Mouse (Mus musculus) limb, embryonic 13.5 days (tissue): ENCODE results near the gene Celf6. TPM values are rescaled to one million over a fixed set of nuclear protein-coding genes. Genes with fewer than 3 reads are reported as not detected.

ENCODE experiments used
- ATAC-seq: fragments of 200-750 bp; cut with Nextera tagmentation; 2 replicates; pipeline ENCODE4 v1.8.0; 2017; ENCODE audit warnings: low read depth, moderate number of reproducible peaks, moderate TSS enrichment; ENCODE audit not compliant: low FRiP score
- H3K27ac ChIP-seq: fragments of 300-500 bp; sonication (generic); 2 replicates; pipeline ENCODE4 v1.5.1; 2015; ENCODE audit warnings: inconsistent platforms, mild to moderate bottlenecking, moderate library complexity
- H3K27me3 ChIP-seq: fragments of 300-500 bp; sonication (generic); 2 replicates; pipeline ENCODE4 v1.6.1; 2015; ENCODE audit warnings: mild to moderate bottlenecking, inconsistent platforms
- H3K36me3 ChIP-seq: fragments of 300-500 bp; sonication (generic); 2 replicates; pipeline ENCODE4 v1.6.1; 2015; ENCODE audit warnings: inconsistent platforms, mild to moderate bottlenecking, moderate library complexity
- H3K4me1 ChIP-seq: fragments of 300-500 bp; sonication (generic); 2 replicates; pipeline ENCODE4 v1.6.1; 2015; ENCODE audit warnings: inconsistent platforms
- H3K4me2 ChIP-seq: fragments of 300-500 bp; sonication (generic); replicated peaks from 2 replicates; pipeline ENCODE4 v1.6.1; 2015; ENCODE audit warnings: inconsistent platforms, mild to moderate bottlenecking, moderate library complexity
- H3K4me3 ChIP-seq: fragments of 300-500 bp; sonication (generic); 2 replicates; pipeline ENCODE4 v1.5.1; 2015; ENCODE audit warnings: moderate library complexity, mild to moderate bottlenecking, inconsistent platforms
- H3K9ac ChIP-seq: fragments of 300-500 bp; sonication (generic); 2 replicates; pipeline ENCODE4 v1.6.1; 2015; ENCODE audit warnings: mild to moderate bottlenecking, inconsistent platforms
- H3K9me3 ChIP-seq: fragments of 300-500 bp; sonication (generic); 2 replicates; pipeline ENCODE4 v1.6.1; 2016; ENCODE audit warnings: inconsistent platforms
- WGBS: fragments of 180-500 bp; shearing (Covaris S2); methylation state at CpG from one replicate; pipeline ENCODE4 v1.1.7; 2015; 5-methylcytosine and 5-hydroxymethylcytosine counted together
- polyA plus RNA-seq: library from polyadenylated mRNA; unstranded; fragments of >200 nt; fragmentation: Nextera tagmentation; extraction: Ambion mirVana; gene quantifications from 2 replicates; pipeline ENCODE4 v1.2.1, GENCODE M21; 2015

The Celf6 gene
- polyA plus RNA-seq = 0.08 and 0.36 TPM in 2 replicates

DNA sequence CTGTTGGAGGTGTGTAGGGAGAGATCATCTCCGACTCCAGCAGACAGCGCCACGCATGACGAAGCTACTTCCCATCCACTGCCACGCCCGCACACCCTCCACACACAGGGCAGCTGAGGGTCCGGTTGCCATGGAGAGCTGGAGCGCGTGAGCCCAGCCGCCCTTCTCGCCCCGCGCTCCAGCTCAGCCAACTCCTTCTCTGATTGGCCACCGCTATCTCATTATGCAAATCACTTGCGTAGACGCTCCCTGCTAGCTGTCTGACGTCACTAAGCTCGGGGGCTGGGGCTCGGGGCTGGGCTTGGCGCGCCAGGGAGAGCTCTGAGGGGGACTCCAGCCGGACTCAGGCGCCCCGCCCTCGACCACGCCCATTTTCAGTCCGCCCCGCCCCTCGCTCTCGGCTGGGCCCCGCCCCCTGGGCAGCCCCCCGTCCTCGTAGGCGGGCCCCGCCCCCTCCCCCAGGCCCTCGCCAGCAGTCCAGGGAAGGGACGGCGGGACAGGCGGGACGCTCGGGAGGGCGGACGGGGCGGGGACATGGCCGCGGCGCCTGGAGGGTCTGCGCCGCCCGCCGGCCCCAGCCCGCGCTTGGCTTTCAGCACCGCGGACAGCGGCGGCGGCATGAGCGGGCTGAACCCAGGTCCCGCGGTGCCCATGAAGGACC, at the start of gene Celf6:
Gene Celf6 (plus strand): TSS at position 74 of the 661 bp plus-strand sequence.
- peaks cover 48% of the 10 kb centered on the region for H3K27me3 ChIP-seq
- H3K4me3 ChIP-seq = peak within 1 kb of the TSS; percentile 47
- H3K36me3 ChIP-seq = no peaks in the 10 kb centered on the region
- H3K4me1 ChIP-seq = peaks cover 11% of the 10 kb centered on the region
- H3K4me2 ChIP-seq = peak within 1 kb of the TSS; percentile 69
- H3K27ac ChIP-seq = no peak within 1 kb of the TSS
- no peaks in the 10 kb centered on the region for H3K9me3 ChIP-seq
- peak; percentile 97 for ATAC-seq
- H3K9ac ChIP-seq = no peak within 1 kb of the TSS
- under 1% methylated on average over 60 of the region's 61 CpGs for WGBS

DNA sequence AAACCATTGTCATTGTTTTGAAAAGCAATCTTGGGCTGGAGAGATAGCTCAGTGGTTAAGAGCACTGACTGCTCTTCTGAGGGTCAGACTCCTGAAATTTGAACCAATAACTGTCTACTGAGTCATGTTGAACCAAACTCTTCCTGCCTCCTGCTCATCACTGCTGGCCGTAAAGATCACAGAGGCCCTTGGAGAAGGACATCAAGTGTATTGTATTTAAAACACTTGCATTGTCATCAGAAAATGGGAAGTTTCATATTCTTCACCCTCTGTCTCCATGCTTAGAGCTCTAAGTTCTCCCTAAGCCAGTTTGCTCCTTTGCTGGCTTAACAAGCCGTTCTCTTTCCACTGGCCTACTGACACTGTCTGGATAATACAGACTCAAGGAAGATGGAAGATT, 49.4 kb upstream of the Celf6 start:
- H3K36me3 ChIP-seq = no peaks in the 10 kb centered on the region
- 88% methylated on average over 2 of the region's 2 CpGs for WGBS
- no peak overlapping the region for H3K9ac ChIP-seq
- H3K4me3 ChIP-seq = no peak overlapping the region
- no peak overlapping the region for H3K4me2 ChIP-seq
- H3K27me3 ChIP-seq = no peaks in the 10 kb centered on the region
- H3K9me3 ChIP-seq = no peaks in the 10 kb centered on the region
- H3K27ac ChIP-seq = no peak overlapping the region
- no peak for ATAC-seq
- H3K4me1 ChIP-seq = no peaks in the 10 kb centered on the region

DNA sequence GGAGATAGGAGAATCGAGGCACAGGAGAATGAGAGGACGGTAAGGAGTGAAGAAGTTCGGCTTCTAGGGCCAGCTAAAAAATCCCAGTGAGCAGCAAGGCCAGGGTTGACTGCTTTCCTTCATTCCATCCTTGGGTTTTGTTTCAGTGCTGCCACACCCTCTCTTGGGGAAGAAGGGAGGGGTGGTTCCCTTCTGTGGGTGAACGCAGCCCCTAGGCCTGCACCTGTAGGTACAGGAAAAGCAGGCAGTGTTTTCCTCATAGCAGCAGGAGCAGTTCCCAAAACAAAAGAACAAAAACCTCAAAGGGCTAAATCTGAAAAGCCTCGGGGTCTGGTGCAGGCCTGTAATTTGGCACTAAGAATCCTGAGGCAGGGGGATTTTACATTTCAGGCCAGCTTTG, 46.1 kb upstream of the Celf6 start:
- no peaks in the 10 kb centered on the region for H3K9me3 ChIP-seq
- H3K36me3 ChIP-seq = no peaks in the 10 kb centered on the region
- ATAC-seq = no peak
- no peak overlapping the region for H3K4me2 ChIP-seq
- H3K27ac ChIP-seq = no peak overlapping the region
- no peak overlapping the region for H3K9ac ChIP-seq
- no peaks in the 10 kb centered on the region for H3K4me1 ChIP-seq
- H3K4me3 ChIP-seq = no peak overlapping the region
- WGBS = 47% methylated on average over 5 of the region's 5 CpGs
- H3K27me3 ChIP-seq = no peaks in the 10 kb centered on the region

DNA sequence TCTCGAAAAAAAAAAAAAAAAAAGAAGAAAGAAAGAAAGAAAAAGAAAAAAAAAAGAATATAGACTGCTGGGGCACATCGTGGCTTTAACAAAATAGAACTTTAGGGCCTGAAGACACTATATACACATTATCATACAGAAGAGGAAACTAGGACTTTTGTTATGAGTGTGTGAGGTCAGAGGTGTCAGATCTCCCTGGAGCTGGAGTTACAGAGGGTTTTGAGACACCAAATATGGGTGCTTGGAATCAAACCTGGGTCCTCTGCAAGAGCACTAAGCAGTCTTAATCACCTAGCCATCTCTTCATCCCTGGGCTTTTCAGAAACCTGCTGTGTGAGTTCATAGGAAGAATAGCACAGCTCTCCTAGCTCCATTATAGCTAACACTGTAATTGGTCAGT, 44.3 kb upstream of the Celf6 start:
- 75% methylated on average over 2 of the region's 2 CpGs for WGBS
- no peaks in the 10 kb centered on the region for H3K36me3 ChIP-seq
- H3K9me3 ChIP-seq = no peaks in the 10 kb centered on the region
- ATAC-seq = no peak
- H3K4me3 ChIP-seq = no peak overlapping the region
- H3K27me3 ChIP-seq = no peaks in the 10 kb centered on the region
- no peaks in the 10 kb centered on the region for H3K4me1 ChIP-seq
- no peak overlapping the region for H3K27ac ChIP-seq
- H3K4me2 ChIP-seq = no peak overlapping the region
- H3K9ac ChIP-seq = no peak overlapping the region

DNA sequence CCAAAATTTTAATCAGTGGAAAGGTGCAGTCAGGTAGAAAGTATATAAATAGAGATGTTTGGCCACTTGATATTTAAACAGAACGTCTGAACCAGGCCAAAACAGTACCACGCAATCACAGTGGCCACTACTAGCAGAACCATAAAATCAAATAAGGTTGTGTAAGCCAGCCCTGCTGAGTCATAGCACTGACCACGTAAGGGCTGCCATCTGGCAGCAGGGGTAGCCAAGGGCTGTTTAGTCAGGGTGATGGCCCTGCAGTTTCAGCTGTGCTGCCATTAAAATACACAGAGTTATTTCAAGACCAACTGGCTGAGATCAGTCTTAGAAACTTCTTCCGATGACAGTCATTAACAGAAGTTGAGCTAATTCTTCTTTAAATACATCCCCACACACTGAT, 43.8 kb upstream of the Celf6 start:
- Histone ChIP-seq H3K4me3 (no peak overlapping the region), H3K36me3 (no peaks in the 10 kb centered on the region), H3K9me3 (no peaks in the 10 kb centered on the region), H3K27ac (no peak overlapping the region), H3K4me1 (0 out of 2 replicates have a peak, but pooled peaks cover under 1% of the 10 kb centered on the region), H3K27me3 (no peaks in the 10 kb centered on the region), H3K9ac (no peak overlapping the region), H3K4me2 (no peak overlapping the region)
- WGBS = 55% methylated on average over 4 of the region's 4 CpGs
- no peak for ATAC-seq

DNA sequence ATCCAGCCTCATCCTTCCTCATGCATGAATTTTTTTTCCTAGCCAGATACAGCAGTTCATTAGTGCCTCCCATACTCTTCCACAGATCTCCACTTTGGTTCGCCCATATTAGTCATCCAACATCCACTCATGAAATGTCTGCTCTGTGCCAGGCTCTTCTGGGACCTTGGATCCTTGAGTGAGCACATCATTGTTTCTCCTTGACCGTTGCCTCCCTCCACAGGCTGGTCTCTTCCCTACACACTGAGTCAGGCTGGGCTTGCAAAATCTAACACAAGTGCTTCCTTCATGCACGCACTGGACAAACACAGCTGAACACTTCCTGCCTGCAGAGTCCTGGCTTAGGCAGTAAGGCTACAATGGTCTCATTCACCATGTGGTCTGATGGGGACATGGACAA, 40.1 kb upstream of the Celf6 start:
- no peaks in the 10 kb centered on the region for H3K27me3 ChIP-seq
- 84% methylated on average over 3 of the region's 3 CpGs for WGBS
- no peak overlapping the region for H3K9ac ChIP-seq
- no peak for ATAC-seq
- H3K9me3 ChIP-seq = no peaks in the 10 kb centered on the region
- H3K27ac ChIP-seq = no peak overlapping the region
- no peak overlapping the region for H3K4me2 ChIP-seq
- H3K36me3 ChIP-seq = no peaks in the 10 kb centered on the region
- H3K4me1 ChIP-seq = peaks cover 19% of the 10 kb centered on the region
- H3K4me3 ChIP-seq = no peak overlapping the region

DNA sequence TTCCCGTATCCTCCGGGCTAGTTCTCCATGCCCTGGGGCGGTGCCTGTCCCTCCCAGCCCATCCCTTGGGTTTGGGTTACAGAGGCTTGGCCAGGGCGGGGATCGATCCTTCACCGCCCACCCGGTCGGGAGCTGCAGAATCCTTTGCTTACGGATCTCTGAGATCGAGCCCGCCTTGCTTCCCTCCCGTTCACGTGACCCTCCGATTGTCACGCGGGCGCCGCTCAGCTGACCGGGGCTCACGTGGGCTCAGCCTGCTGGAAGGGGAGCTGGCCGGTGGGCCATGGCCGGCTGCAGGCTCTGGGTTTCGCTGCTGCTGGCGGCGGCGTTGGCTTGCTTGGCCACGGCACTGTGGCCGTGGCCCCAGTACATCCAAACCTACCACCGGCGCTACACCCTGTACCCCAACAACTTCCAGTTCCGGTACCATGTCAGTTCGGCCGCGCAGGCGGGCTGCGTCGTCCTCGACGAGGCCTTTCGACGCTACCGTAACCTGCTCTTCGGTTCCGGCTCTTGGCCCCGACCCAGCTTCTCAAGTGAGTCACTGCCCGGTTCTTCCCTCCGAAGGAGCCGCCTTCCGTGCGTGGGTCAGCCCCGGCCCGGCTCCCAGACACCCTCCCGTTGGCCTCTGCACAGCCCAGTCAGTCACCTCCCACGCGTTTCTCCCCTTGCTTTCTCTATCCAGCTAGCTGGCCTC, 38.1 kb upstream of the Celf6 start, which contains the start of the genes Hexa and Tmem202:
Gene Hexa (plus strand): TSS at position 100 of the 697 bp plus-strand sequence.
Gene Tmem202 (minus strand): TSS at position 407 of the 697 bp plus-strand sequence.
- H3K27ac ChIP-seq = no peak within 1 kb of the TSS
- 2% methylated on average over 55 of the region's 55 CpGs for WGBS

DNA sequence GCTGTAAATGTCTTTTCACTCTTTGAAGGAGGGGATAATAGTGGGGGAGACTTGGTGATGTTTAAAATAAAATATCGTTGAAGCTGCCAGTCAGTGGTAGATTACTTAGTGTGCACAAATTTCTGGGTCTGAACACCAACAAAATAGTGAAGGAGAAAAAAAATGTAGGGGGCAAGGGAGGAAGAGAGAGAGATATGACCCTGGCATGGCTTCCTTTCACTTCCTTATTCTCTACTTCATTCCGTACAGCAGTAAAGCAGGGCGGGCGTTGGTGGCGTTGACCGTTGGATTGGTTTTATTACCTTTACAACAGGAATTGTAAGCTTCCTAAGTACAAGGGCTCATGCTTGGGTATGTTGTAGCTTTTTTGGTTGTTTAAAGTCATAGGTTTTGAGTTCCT, 36.1 kb upstream of the Celf6 start:
- H3K4me3 ChIP-seq = no peak overlapping the region
- no peak overlapping the region for H3K27ac ChIP-seq
- peaks cover 19% of the 10 kb centered on the region for H3K4me1 ChIP-seq
- ATAC-seq = no peak
- H3K9me3 ChIP-seq = no peaks in the 10 kb centered on the region
- no peaks in the 10 kb centered on the region for H3K27me3 ChIP-seq
- H3K9ac ChIP-seq = no peak overlapping the region
- no peaks in the 10 kb centered on the region; the same call in 1 of the 2 replicates for H3K36me3 ChIP-seq
- no peak overlapping the region for H3K4me2 ChIP-seq
- 87% methylated on average over 6 of the region's 6 CpGs for WGBS

More for the DNA sequence above, 38.1 kb upstream of the Celf6 start, which contains the start of the genes Hexa and Tmem202:
- Histone ChIP-seq H3K36me3 (no peaks in the 10 kb centered on the region), H3K4me3 (peak within 1 kb of the TSS; percentile 74), H3K9me3 (no peaks in the 10 kb centered on the region), H3K4me2 (peak within 1 kb of the TSS; percentile 85), H3K9ac (peak within 1 kb of the TSS; percentile 83), H3K4me1 (peaks cover 19% of the 10 kb centered on the region), H3K27me3 (no peaks in the 10 kb centered on the region)
- peak; percentile 95 for ATAC-seq

DNA sequence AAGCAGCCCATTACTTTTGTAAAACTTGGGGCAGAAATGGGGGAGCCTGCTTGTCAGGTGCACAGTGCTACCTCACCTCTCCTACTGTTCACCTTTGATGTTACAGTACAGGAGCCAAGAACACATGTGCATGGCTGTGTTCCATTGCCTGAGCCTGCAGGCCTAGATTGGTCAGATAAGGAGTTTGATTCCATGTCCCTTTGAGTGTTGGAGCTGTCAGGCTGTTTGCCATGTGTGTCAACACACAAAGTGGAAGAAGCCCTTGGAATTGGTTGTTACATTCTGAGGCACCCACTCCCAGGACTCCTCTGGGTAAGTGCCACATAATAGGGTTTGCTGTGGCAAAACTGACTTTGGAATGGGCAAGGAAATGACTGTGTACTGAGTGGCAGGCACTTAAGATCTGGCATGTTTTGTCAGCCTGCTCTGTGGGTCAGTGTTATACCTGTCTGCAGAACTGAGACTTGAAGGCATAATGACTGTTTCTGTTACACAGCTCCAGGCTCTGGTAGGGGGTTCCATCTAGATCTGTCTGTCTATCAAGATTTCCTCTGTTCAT, 34.9 kb upstream of the Celf6 start:
- no peaks in the 10 kb centered on the region; the same call in 1 of the 2 replicates for H3K36me3 ChIP-seq
- H3K9me3 ChIP-seq = no peaks in the 10 kb centered on the region
- no peak overlapping the region for H3K27ac ChIP-seq
- no peak overlapping the region for H3K4me3 ChIP-seq
- ATAC-seq = no peak
- H3K4me2 ChIP-seq = no peak overlapping the region
- H3K27me3 ChIP-seq = no peaks in the 10 kb centered on the region
- H3K9ac ChIP-seq = no peak overlapping the region
- H3K4me1 ChIP-seq = peaks cover 19% of the 10 kb centered on the region

DNA sequence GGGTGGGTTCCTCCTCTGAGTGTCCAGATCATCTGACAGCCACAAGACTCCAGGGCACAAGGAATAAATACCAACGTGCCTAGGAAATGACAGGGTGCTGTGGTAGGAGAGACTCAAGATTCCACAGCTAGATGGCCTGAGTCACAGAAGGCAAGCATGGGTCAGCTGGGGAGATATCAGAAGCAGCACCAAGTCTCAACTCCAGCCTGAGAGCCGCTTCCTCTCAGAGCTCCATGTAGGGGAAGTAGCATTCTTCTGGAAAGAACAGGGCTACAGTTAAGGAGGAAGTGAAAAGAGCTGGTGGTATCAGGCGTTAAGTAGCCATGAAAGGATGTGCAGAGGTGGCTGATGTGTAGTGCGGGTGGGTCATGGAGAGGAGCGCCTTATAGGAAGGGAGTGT, 33.0 kb upstream of the Celf6 start:
- H3K9me3 ChIP-seq = no peaks in the 10 kb centered on the region
- WGBS = 81% methylated on average over 5 of the region's 5 CpGs
- no peak overlapping the region for H3K4me3 ChIP-seq
- H3K4me2 ChIP-seq = no peak overlapping the region
- no peak overlapping the region for H3K27ac ChIP-seq
- H3K4me1 ChIP-seq = peaks cover 16% of the 10 kb centered on the region
- H3K9ac ChIP-seq = no peak overlapping the region
- peaks cover 6% of the 10 kb centered on the region for H3K36me3 ChIP-seq
- ATAC-seq = no peak
- no peaks in the 10 kb centered on the region for H3K27me3 ChIP-seq

DNA sequence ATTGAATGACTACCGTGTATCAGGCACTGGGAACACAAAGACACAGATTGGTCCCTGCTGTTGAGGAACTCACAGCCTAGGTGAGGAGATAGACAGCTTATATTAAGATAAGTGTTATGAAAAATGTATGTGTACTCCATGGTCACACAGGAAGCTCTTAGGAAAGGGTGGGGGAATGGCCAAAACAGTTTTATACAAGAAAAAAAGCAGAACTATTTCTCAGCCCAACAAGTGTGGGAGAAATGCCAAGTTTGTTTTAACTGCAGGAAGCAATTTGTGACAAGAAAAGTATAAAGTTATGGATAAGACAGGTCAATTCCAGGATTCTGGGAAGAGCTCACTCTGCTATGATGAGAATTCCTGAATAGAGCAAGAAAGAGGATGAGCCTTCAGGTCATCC, 29.8 kb upstream of the Celf6 start:
- Histone ChIP-seq H3K27ac (no peak overlapping the region), H3K9me3 (no peaks in the 10 kb centered on the region), H3K4me2 (no peak overlapping the region), H3K4me3 (no peak overlapping the region), H3K4me1 (no peaks in the 10 kb centered on the region), H3K27me3 (no peaks in the 10 kb centered on the region), H3K9ac (no peak overlapping the region), H3K36me3 (peaks cover 6% of the 10 kb centered on the region)
- 96% methylated on average over 1 of the region's 1 CpGs for WGBS
- ATAC-seq = no peak

DNA sequence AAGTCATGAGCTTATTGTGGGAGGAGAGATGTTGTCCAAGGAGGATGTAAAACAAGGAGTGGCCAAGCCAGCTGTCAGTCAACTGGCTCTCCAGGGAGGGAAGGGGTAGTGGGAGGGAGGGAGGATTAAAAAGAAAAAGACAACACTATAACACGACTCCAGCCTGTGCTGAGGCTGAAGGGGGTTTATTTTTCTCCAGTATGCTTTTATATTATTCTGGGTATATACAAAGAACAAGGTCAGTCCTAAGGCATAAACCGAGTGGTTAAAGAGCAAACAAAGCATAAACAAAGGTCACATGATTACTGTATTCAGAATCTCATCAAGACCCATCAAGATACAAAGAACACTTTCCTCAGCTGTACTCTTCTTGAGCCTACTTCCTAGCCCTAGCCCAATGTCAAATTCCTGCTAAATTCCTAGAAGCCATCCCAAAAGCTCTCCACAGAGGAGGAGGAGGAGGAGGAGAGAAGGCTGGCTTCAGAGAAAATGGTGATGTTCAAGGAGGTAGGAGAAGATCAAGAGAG, 28.7 kb upstream of the Celf6 start:
- ATAC-seq = no peak
- WGBS = 71% methylated on average over 2 of the region's 2 CpGs

More for the DNA sequence above, 28.7 kb upstream of the Celf6 start:
- Histone ChIP-seq H3K27me3 (no peaks in the 10 kb centered on the region), H3K9ac (no peak overlapping the region), H3K4me1 (no peaks in the 10 kb centered on the region), H3K4me3 (no peak overlapping the region), H3K27ac (no peak overlapping the region), H3K4me2 (no peak overlapping the region), H3K36me3 (peaks cover 11% of the 10 kb centered on the region), H3K9me3 (no peaks in the 10 kb centered on the region)
